Mouse (Mus musculus) kidney, embryonic 16.5 days (tissue): ENCODE measurements around the gene Tmem120b. TPM values are rescaled to one million over a fixed set of nuclear protein-coding genes. Genes with fewer than 3 reads are reported as not detected.

Experiments
- ATAC-seq: fragments of 200-750 bp; cut with Nextera tagmentation; 2 replicates; pipeline ENCODE4 v1.8.0; 2017; ENCODE audit warnings: moderate TSS enrichment; ENCODE audit not compliant: low FRiP score, low TSS enrichment
- H3K27ac ChIP-seq: fragments of 300-500 bp; sonication (generic); 2 replicates; pipeline ENCODE4 v1.5.1; 2014; ENCODE audit warnings: low read length
- H3K27me3 ChIP-seq: fragments of 300-500 bp; sonication (generic); 2 replicates; pipeline ENCODE4 v1.6.1; 2014; ENCODE audit warnings: low read length, control low read depth, mixed read lengths; ENCODE audit not compliant: insufficient read depth
- H3K36me3 ChIP-seq: fragments of 300-500 bp; sonication (generic); 2 replicates; pipeline ENCODE4 v1.6.1; 2014; ENCODE audit warnings: low read length, control low read depth, mixed read lengths; ENCODE audit not compliant: insufficient read depth
- H3K4me1 ChIP-seq: fragments of 300-500 bp; sonication (generic); 2 replicates; pipeline ENCODE4 v1.6.1; 2014; ENCODE audit warnings: low read length, control low read depth, mixed read lengths; ENCODE audit not compliant: insufficient read depth
- H3K4me2 ChIP-seq: fragments of 300-500 bp; sonication (generic); replicated peaks from 2 replicates; pipeline ENCODE4 v1.6.1; 2014; ENCODE audit warnings: low read depth, low read length
- H3K4me3 ChIP-seq: fragments of 300-500 bp; sonication (generic); 2 replicates; pipeline ENCODE4 v1.5.1; 2014; ENCODE audit warnings: mild to moderate bottlenecking, low read length
- H3K9ac ChIP-seq: fragments of 300-500 bp; sonication (generic); replicated peaks from 2 replicates; pipeline ENCODE4 v1.6.1; 2014; ENCODE audit warnings: low read length
- H3K9me3 ChIP-seq: fragments of 300-500 bp; sonication (generic); 2 replicates; pipeline ENCODE4 v1.6.1; 2016; ENCODE audit warnings: low read length, control low read depth
- WGBS: fragments of 180-500 bp; shearing (Covaris S2); extraction: QIAGEN DNeasy Blood & Tissue Kit; methylation state at CpG from one replicate; pipeline ENCODE4 v1.1.7; 2014; 5-methylcytosine and 5-hydroxymethylcytosine counted together
- polyA plus RNA-seq: library from polyadenylated mRNA; unstranded; fragments of >200 nt; fragmentation: Nextera tagmentation; extraction: Ambion mirVana; gene quantifications from 2 replicates; pipeline ENCODE4 v1.2.1, GENCODE M21; 2015

The Tmem120b gene
- polyA plus RNA-seq, 1 experiment from 2014 or later: 16.8 TPM

GRCm38 (mm10) chr5:123083340-123084050, 15.3 kb downstream of the Tmem120b start:
- peaks cover 3% of the 10 kb centered on the region; the same call in 1 of the 2 replicates for H3K36me3 ChIP-seq
- H3K27me3 ChIP-seq: no peaks in the 10 kb centered on the region
- H3K27ac ChIP-seq: no peak overlapping the region
- H3K9ac ChIP-seq: no peak overlapping the region
- no peak for ATAC-seq
- H3K4me2 ChIP-seq: no peak overlapping the region
- 0 out of 2 replicates have a peak, but pooled peaks cover 4% of the 10 kb centered on the region for H3K4me1 ChIP-seq
- H3K4me3 ChIP-seq: no peak overlapping the region
- WGBS: 35% methylated on average over 13 of the region's 13 CpGs
- H3K9me3 ChIP-seq: peaks cover 4% of the 10 kb centered on the region; the same call in 1 of the 2 replicates

GRCm38 (mm10) chr5:123086501-123086900, 18.3 kb downstream of the Tmem120b start:
- ATAC-seq: no peak
- Histone ChIP-seq H3K4me1 (0 out of 2 replicates have a peak, but pooled peaks cover 4% of the 10 kb centered on the region), H3K4me3 (no peak overlapping the region), H3K36me3 (peaks cover 4% of the 10 kb centered on the region; the same call in 1 of the 2 replicates), H3K9ac (no peak overlapping the region), H3K4me2 (no peak overlapping the region), H3K27ac (no peak overlapping the region), H3K9me3 (no peaks in the 10 kb centered on the region), H3K27me3 (no peaks in the 10 kb centered on the region)
- 79% methylated on average over 2 of the region's 2 CpGs for WGBS

DNA sequence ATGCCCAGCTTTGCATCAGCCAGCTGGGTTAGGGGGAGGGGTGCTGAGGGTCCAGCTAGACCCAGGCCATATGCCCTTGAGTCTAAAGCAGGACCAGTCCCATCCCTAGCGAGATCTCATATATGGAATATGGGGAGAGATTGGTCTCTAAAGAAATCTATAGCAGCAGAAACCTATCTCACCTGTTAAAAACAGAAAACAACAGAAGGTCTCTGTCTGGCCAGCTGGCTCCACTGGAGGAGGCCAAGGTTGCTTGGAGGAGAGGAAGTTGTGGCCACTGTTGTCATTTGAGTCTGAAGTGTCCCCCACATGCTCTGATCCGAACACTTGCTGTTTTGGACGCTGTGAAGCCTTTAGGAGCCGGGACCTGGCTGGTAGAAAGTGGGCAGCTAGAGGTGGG, 20.6 kb downstream of the Tmem120b start:
- no peak for ATAC-seq
- H3K27me3 ChIP-seq: no peaks in the 10 kb centered on the region
- H3K4me1 ChIP-seq: 0 out of 2 replicates have a peak, but pooled peaks cover 1% of the 10 kb centered on the region
- 93% methylated on average over 4 of the region's 4 CpGs for WGBS
- H3K9me3 ChIP-seq: no peaks in the 10 kb centered on the region
- no peak overlapping the region for H3K9ac ChIP-seq
- H3K36me3 ChIP-seq: peaks cover 4% of the 10 kb centered on the region; the same call in 1 of the 2 replicates
- no peak overlapping the region for H3K4me3 ChIP-seq
- H3K27ac ChIP-seq: no peak overlapping the region
- no peak overlapping the region for H3K4me2 ChIP-seq

- Histone ChIP-seq H3K36me3 (peaks cover 4% of the 10 kb centered on the region; the same call in 1 of the 2 replicates), H3K9ac (no peak overlapping the region), H3K27me3 (no peaks in the 10 kb centered on the region), H3K4me2 (no peak overlapping the region), H3K27ac (no peak overlapping the region), H3K9me3 (no peaks in the 10 kb centered on the region), H3K4me1 (no peaks in the 10 kb centered on the region), H3K4me3 (no peak overlapping the region)
- WGBS: 93% methylated on average over 10 of the region's 10 CpGs
- ATAC-seq: no peak
Measured at GRCm38 (mm10) chr5:123090560-123091306, 22.5 kb downstream of the Tmem120b start.

GRCm38 (mm10) chr5:123093077-123093633, 24.9 kb downstream of the Tmem120b start:
- WGBS: 82% methylated on average over 14 of the region's 14 CpGs
- H3K4me1 ChIP-seq: no peaks in the 10 kb centered on the region
- H3K27ac ChIP-seq: no peak overlapping the region
- H3K27me3 ChIP-seq: no peaks in the 10 kb centered on the region
- H3K4me3 ChIP-seq: no peak overlapping the region
- no peaks in the 10 kb centered on the region for H3K9me3 ChIP-seq
- no peak for ATAC-seq
- H3K4me2 ChIP-seq: no peak overlapping the region
- H3K9ac ChIP-seq: no peak overlapping the region
- H3K36me3 ChIP-seq: peaks cover 4% of the 10 kb centered on the region; the same call in 1 of the 2 replicates

GRCm38 (mm10) chr5:123094238-123094991, 26.2 kb downstream of the Tmem120b start:
- Histone ChIP-seq H3K9me3 (no peaks in the 10 kb centered on the region), H3K27me3 (no peaks in the 10 kb centered on the region), H3K36me3 (peaks cover 4% of the 10 kb centered on the region; the same call in 1 of the 2 replicates), H3K4me1 (no peaks in the 10 kb centered on the region), H3K4me3 (no peak overlapping the region), H3K4me2 (peak overlapping the region; percentile 41), H3K9ac (no peak overlapping the region), H3K27ac (no peak overlapping the region)
- 55% methylated on average over 25 of the region's 25 CpGs for whole genome bisulfite sequencing
- peak; percentile 42 for ATAC-seq

- no peak overlapping the region for H3K4me3 ChIP-seq
- H3K9me3 ChIP-seq: no peaks in the 10 kb centered on the region
- no peak overlapping the region for H3K4me2 ChIP-seq
- no peak overlapping the region for H3K27ac ChIP-seq
- H3K27me3 ChIP-seq: no peaks in the 10 kb centered on the region
- WGBS: 92% methylated on average over 8 of the region's 8 CpGs
- no peak for ATAC-seq
- no peak overlapping the region for H3K9ac ChIP-seq
- H3K4me1 ChIP-seq: no peaks in the 10 kb centered on the region
- H3K36me3 ChIP-seq: peaks cover 6% of the 10 kb centered on the region; the same call in 1 of the 2 replicates
Measured at GRCm38 (mm10) chr5:123096299-123096698, 28.1 kb downstream of the Tmem120b start.

DNA sequence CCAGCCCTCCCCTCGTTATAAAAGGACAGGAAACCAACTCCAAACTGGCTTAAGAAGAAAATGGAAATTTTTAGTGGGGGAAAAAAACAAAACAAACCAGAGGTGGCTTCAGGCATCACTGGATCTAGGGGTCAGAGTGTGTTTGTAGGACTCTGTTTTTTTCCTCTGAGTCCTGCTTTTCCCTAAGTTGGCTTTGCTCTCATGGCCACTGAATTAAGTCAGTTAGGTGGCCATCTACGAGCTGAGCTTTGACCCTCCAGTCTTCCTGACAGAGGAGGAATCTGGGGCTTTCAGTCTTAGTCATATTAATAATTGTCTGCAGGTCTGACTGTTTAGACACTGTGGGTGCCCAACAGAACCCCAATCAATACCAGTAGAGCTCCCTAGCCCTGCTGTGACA, 30.3 kb downstream of the Tmem120b start:
- Histone ChIP-seq H3K9ac (no peak overlapping the region), H3K4me2 (no peak overlapping the region), H3K4me3 (no peak overlapping the region), H3K36me3 (peaks cover 6% of the 10 kb centered on the region; the same call in 1 of the 2 replicates), H3K27ac (no peak overlapping the region), H3K9me3 (no peaks in the 10 kb centered on the region), H3K4me1 (peaks cover 10% of the 10 kb centered on the region), H3K27me3 (no peaks in the 10 kb centered on the region)
- ATAC-seq: no peak
- 73% methylated on average over 2 of the region's 2 CpGs for WGBS

DNA sequence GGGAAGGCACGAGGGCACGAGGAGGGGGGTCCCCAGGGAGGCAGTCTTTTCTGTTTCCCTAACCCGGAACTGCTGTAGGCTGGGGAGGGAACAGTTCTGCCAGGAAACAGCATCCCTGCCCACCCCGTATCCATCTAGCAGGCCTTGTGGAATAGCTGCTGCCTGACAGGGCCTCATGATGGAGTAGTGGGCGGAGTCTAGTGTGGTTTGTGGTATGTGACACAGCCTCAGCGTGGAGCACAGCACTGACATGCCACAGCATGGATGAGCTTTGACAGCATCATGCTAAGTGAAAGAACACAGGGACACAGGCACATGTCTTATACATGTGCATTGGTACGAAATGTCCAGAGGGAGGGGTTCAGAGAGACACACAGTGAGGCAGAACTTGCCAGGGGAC, 34.2 kb downstream of the Tmem120b start:
- ATAC-seq: no peak
- Histone ChIP-seq H3K9ac (no peak overlapping the region), H3K4me1 (peaks cover 15% of the 10 kb centered on the region), H3K27ac (no peak overlapping the region), H3K4me2 (no peak overlapping the region), H3K36me3 (peaks cover 6% of the 10 kb centered on the region; the same call in 1 of the 2 replicates), H3K4me3 (no peak overlapping the region), H3K27me3 (no peaks in the 10 kb centered on the region), H3K9me3 (no peaks in the 10 kb centered on the region)
- 43% methylated on average over 7 of the region's 7 CpGs for WGBS
